Mouse (Mus musculus) stomach, embryonic 14.5 days (tissue): ENCODE measurements around the gene Med27. TPM values are rescaled to one million over a fixed set of nuclear protein-coding genes. Genes with fewer than 3 reads are reported as not detected.
A peak's percentile ranks its signal among the peaks of the same experiment; 100 is the strongest.

Experiments
- ATAC-seq: fragments of 200-750 bp; cut with Nextera tagmentation; 2 replicates; pipeline ENCODE4 v1.8.0; 2017; ENCODE audit warnings: low read depth, moderate TSS enrichment; ENCODE audit not compliant: insufficient number of reproducible peaks, insufficient read depth, low FRiP score
- H3K27ac ChIP-seq: fragments of 300-500 bp; sonication (generic); 2 replicates; pipeline ENCODE4 v1.5.1; 2014; ENCODE audit warnings: mild to moderate bottlenecking, low read length, moderate library complexity, mixed read lengths
- H3K27me3 ChIP-seq: fragments of 300-500 bp; sonication (generic); 2 replicates; pipeline ENCODE4 v1.6.1; 2014; ENCODE audit warnings: low read length, control low read depth, mixed read lengths; ENCODE audit not compliant: control insufficient read depth, insufficient read depth
- H3K36me3 ChIP-seq: fragments of 300-500 bp; sonication (generic); 2 replicates; pipeline ENCODE4 v1.6.1; 2014; ENCODE audit warnings: mild to moderate bottlenecking, control low read depth, low read length, moderate library complexity, mixed read lengths; ENCODE audit not compliant: control insufficient read depth, insufficient read depth
- H3K4me1 ChIP-seq: fragments of 300-500 bp; sonication (generic); 2 replicates; pipeline ENCODE4 v1.6.1; 2014; ENCODE audit warnings: low read length, control low read depth, mixed read lengths; ENCODE audit not compliant: control insufficient read depth, insufficient read depth
- H3K4me2 ChIP-seq: fragments of 300-500 bp; sonication (generic); replicated peaks from 2 replicates; pipeline ENCODE4 v1.6.1; 2014; ENCODE audit warnings: low read depth, low read length, control low read depth
- H3K4me3 ChIP-seq: fragments of 300-500 bp; sonication (generic); 2 replicates; pipeline ENCODE4 v1.5.1; 2014; ENCODE audit warnings: low read depth, low read length, control low read depth
- H3K9ac ChIP-seq: fragments of 300-500 bp; sonication (generic); replicated peaks from 2 replicates; pipeline ENCODE4 v1.6.1; 2014; ENCODE audit warnings: low read depth, mild to moderate bottlenecking, control low read depth, low read length, moderate library complexity, mixed read lengths
- H3K9me3 ChIP-seq: fragments of 300-500 bp; sonication (generic); 2 replicates; pipeline ENCODE4 v1.6.1; 2016; ENCODE audit warnings: low read depth, low read length, control low read depth; ENCODE audit not compliant: control insufficient read depth
- WGBS: fragments of 180-500 bp; shearing (Covaris S2); extraction: QIAGEN DNeasy Blood & Tissue Kit; methylation state at CpG from one replicate; pipeline ENCODE4 v1.1.7; 2014; 5-methylcytosine and 5-hydroxymethylcytosine counted together
- polyA plus RNA-seq: library from polyadenylated mRNA; unstranded; fragments of >200 nt; fragmentation: Nextera tagmentation; extraction: Ambion mirVana; gene quantifications from 2 replicates; pipeline ENCODE4 v1.2.1, GENCODE M21; 2014

Gene Med27
- polyA plus RNA-seq, 1 experiment from 2014 or later, result 51.7 TPM

DNA sequence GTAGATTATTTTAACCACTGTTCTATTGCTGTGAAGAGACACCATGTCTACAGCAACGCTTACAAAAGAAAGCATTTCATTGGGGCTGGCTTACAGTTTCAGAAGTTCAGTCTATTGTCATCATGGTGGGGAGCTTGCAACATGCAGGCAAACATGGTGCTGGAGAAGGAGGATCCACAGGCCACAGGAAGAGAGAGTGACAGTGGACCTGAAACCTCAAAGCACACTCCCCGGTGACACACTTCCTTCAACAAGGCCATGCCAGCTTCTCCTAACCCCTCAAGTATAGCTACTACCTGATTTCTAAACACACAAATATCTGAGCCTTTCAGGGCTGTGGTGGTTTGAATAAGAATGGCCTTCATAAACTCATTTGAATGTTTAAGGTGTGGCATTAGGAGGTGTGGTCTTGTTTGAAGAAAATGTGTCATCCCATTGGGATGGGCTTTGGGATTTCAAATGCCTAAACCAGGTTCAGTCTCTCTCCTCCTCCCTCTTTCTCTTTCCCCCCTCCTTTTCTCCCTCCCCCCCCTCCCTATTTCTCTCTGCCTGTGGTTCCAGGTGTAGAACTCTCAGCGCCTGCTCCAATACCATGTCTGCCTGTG is 111.8 kb downstream of the Med27 start:
- 94% methylated on average over 3 of the region's 3 CpGs for whole genome bisulfite sequencing
- H3K4me1 ChIP-seq, result no peaks in the 10 kb centered on the region
- no peaks in the 10 kb centered on the region for H3K27me3 ChIP-seq
- no peak overlapping the region for H3K4me2 ChIP-seq
- no peak overlapping the region for H3K9ac ChIP-seq
- H3K9me3 ChIP-seq, result no peaks in the 10 kb centered on the region
- no peak overlapping the region for H3K27ac ChIP-seq
- H3K4me3 ChIP-seq, result no peak overlapping the region
- H3K36me3 ChIP-seq, result no peaks in the 10 kb centered on the region
- ATAC-seq, result no peak

DNA sequence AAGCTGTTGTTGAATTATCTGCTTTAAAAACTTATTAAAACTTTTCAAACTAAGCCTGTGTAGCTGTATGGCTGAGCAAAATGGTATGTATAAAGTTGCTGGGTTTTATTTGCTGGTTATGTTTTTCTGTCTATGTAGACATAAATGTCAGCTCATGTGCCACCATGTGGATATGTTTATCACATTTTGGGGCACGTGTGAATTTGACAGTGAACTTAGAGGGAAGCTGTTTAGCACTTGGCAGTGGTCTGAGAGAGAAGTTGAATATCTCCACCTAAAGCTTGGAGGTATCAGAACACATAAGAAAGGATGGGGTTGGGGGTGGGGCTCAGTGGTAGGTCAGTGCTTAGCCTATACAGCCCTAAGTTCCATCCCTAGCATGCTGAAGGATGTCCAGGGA is 113.0 kb downstream of the Med27 start:
- WGBS, result 65% methylated on average over 1 of the region's 1 CpGs
- H3K36me3 ChIP-seq, result no peaks in the 10 kb centered on the region
- no peak overlapping the region for H3K4me2 ChIP-seq
- H3K4me3 ChIP-seq, result no peak overlapping the region
- peaks cover under 1% of the 10 kb centered on the region; the same call in 1 of the 2 replicates for H3K4me1 ChIP-seq
- ATAC-seq, result no peak
- no peak overlapping the region for H3K27ac ChIP-seq
- no peaks in the 10 kb centered on the region for H3K27me3 ChIP-seq
- H3K9me3 ChIP-seq, result no peaks in the 10 kb centered on the region
- no peak overlapping the region for H3K9ac ChIP-seq

DNA sequence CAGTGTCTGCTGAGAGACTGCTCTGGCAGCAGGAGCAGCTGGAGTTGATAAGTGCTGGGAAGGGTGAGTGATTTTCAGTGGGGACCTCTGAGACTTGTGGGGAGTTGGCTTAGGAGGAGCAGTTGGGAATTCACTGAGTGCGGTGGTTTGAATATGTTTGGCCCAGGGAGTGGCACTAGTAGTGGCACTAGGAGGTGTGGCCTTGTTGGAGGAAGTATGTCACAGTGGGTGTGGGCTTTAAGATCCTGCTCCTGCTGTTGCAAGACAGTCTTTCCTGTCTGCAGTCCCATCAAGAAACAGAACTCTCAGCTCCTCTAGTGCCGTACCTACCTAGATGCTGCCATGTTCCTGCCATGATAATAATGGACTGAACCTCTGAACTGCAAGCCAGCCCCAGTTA is 115.2 kb downstream of the Med27 start:
- Histone ChIP-seq H3K9ac (no peak overlapping the region), H3K27ac (no peak overlapping the region), H3K9me3 (no peaks in the 10 kb centered on the region), H3K4me3 (no peak overlapping the region), H3K27me3 (no peaks in the 10 kb centered on the region), H3K4me1 (peaks cover 5% of the 10 kb centered on the region; the same call in 1 of the 2 replicates), H3K4me2 (no peak overlapping the region), H3K36me3 (no peaks in the 10 kb centered on the region)
- ATAC-seq, result no peak
- WGBS, result 95% methylated on average over 2 of the region's 2 CpGs

DNA sequence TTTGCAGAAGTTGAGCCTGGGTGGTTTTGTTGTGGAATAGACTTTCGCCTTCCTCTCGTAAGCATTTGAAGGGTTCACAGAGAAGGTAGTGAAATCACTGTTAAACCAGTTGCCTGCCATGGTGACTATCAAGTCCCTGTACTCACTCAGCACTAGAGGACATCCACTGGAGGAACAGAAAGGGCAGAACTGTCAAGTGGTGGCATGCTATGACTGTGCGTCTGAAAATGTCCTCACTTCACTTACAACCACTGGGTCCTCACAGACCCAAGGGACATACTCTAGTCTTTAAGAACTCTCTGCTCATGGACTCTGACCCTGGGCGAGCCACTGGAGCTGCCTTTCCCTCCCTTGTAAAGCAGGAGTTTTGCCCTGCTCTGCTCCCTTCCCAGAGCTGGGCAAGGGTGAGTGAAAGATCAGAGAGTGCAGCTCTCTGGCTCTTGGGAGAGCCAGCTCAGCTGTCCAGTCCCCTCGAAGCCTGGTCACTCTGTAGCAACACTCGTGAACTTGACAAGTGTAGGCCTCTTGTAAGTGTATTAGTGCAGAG is 116.5 kb downstream of the Med27 start:
- H3K9me3 ChIP-seq, result no peaks in the 10 kb centered on the region
- no peak overlapping the region for H3K27ac ChIP-seq
- no peak overlapping the region for H3K4me3 ChIP-seq
- ATAC-seq, result no peak
- peaks cover 5% of the 10 kb centered on the region; the same call in 1 of the 2 replicates for H3K4me1 ChIP-seq
- no peaks in the 10 kb centered on the region for H3K27me3 ChIP-seq
- WGBS, result 81% methylated on average over 6 of the region's 6 CpGs
- no peaks in the 10 kb centered on the region for H3K36me3 ChIP-seq
- H3K4me2 ChIP-seq, result no peak overlapping the region
- H3K9ac ChIP-seq, result no peak overlapping the region

DNA sequence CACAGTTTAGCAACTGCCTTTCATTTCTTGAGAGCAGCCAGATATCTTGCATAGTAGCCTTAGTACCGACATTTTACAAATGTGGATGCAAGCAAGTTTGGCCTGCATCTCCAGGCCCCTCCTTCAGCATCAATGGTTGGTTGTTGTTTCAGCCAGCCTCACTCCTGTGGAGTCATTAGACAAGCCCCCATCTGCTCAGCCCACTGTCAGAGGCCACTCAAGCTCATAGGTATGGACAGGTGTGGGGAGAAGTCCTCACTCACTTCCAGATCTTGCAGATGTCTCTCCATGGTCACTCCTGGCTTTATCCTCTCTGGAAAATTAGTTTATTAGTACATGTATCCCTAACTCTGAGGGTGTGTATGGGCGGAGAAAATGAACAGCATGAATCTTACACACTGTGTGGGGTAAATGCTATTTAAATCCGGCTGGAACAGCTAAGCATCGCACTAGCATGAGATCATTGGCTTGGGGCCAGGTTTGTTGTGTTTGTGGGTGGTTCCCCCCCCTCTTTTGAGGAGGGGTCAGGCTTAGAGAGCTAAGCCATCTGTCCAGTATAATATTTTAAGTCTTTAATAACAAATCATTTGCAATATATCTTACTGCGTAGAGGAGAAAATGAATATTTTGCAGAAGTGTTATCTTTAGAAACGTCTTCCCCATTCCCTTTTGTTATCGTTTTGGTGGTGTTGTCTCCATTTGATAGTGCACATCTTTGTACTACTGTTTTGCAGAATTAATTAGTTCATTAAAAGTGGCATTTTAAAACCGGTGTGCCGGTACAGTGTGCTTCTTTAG is 118.4 kb downstream of the Med27 start:
- Histone ChIP-seq H3K4me3 (no peak overlapping the region), H3K27me3 (no peaks in the 10 kb centered on the region), H3K9ac (no peak overlapping the region), H3K4me1 (peaks cover 5% of the 10 kb centered on the region; the same call in 1 of the 2 replicates), H3K36me3 (no peaks in the 10 kb centered on the region), H3K4me2 (no peak overlapping the region), H3K9me3 (no peaks in the 10 kb centered on the region), H3K27ac (no peak overlapping the region)
- ATAC-seq, result peak; percentile 61; the same call in 1 of the 2 replicates
- 56% methylated on average over 9 of the region's 9 CpGs for WGBS

DNA sequence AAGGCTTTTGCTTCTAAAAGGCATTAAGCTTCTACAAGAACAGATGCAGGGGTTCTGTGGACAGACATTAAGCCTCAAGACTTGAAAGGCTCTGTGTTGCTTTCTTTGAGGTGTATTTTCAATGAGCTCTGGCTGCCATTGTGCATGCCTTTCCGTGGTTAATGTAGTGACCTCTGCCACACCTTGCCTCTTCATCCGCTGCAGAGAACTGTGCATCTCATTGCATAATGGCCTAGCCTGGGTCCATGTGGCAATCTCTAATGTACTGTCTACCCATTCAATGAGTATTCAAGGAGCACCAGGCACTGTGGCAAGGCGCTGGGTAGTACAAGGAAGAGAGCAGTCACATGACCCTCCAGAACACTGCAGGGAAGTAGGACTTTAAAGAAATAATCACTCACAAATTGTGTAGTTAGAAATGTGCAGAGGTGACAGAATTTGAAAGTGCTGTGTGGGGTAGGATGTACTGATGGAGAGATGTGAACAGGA is 119.1 kb downstream of the Med27 start:
- H3K9ac ChIP-seq, result no peak overlapping the region
- H3K4me2 ChIP-seq, result no peak overlapping the region
- H3K9me3 ChIP-seq, result no peaks in the 10 kb centered on the region
- H3K36me3 ChIP-seq, result no peaks in the 10 kb centered on the region
- ATAC-seq, result no peak
- WGBS, result 50% methylated on average over 3 of the region's 3 CpGs
- H3K27me3 ChIP-seq, result no peaks in the 10 kb centered on the region
- H3K27ac ChIP-seq, result no peak overlapping the region
- no peak overlapping the region for H3K4me3 ChIP-seq
- peaks cover 5% of the 10 kb centered on the region; the same call in 1 of the 2 replicates for H3K4me1 ChIP-seq

DNA sequence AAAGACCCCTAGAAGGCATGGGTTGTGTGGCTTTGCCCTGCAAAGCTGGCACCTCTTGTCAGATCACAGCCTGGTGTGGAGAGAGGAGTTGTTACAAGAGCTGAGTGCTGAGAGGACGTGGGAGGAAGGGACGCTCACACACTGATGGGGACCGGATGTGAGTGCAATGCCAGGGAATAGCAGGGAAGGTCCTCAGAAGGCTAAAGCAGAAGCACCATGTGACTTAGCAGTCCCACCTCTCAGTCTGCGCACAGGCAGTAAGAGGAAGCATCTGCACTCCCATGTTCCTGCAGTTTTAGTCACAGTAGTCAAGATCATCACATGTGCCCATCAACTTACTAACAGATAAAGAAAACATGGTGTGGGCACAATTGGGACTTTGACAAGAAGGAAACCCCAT is 119.8 kb downstream of the Med27 start:
- H3K9me3 ChIP-seq, result no peaks in the 10 kb centered on the region
- no peak overlapping the region for H3K27ac ChIP-seq
- peaks cover 5% of the 10 kb centered on the region; the same call in 1 of the 2 replicates for H3K4me1 ChIP-seq
- ATAC-seq, result no peak
- H3K27me3 ChIP-seq, result no peaks in the 10 kb centered on the region
- 64% methylated on average over 4 of the region's 4 CpGs for WGBS
- H3K9ac ChIP-seq, result no peak overlapping the region
- H3K4me2 ChIP-seq, result no peak overlapping the region
- H3K4me3 ChIP-seq, result no peak overlapping the region
- no peaks in the 10 kb centered on the region for H3K36me3 ChIP-seq

DNA sequence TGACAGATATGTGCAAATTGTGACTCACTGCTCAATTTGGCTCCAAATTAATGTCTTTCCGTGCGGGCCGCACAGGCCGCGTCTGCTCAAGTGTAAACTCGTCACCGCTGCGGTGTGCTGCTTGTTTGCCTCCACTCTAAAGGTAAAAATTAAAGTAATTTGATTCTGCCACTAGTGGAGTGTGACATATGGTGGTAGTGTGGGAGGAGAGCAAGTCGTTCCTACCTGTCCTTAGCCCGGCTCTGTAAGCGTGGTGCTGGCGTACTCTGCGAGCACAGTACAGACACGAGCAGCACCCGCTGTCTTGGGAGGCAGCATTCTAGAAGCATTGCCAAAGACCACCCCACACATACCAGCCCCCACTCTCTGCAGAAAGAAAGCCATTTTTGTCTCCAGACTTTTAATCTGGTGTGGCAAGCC is 121.9 kb downstream of the Med27 start:
- H3K9ac ChIP-seq, result no peak overlapping the region
- WGBS, result 56% methylated on average over 15 of the region's 15 CpGs
- no peak overlapping the region for H3K4me3 ChIP-seq
- H3K4me2 ChIP-seq, result no peak overlapping the region
- no peaks in the 10 kb centered on the region for H3K36me3 ChIP-seq
- ATAC-seq, result 0 out of 2 replicates have a peak, but pooled peaks have one; percentile 37
- no peaks in the 10 kb centered on the region for H3K27me3 ChIP-seq
- H3K4me1 ChIP-seq, result peaks cover 5% of the 10 kb centered on the region; the same call in 1 of the 2 replicates
- no peaks in the 10 kb centered on the region for H3K9me3 ChIP-seq
- H3K27ac ChIP-seq, result 0 out of 2 replicates have a peak overlapping the region, but pooled peaks have one; percentile 7
